Mouse (Mus musculus): ENCODE data around the gene D17Wsu92e.
A peak's percentile ranks its signal among the peaks of the same experiment; 100 is the strongest.

Gene D17Wsu92e

DNA sequence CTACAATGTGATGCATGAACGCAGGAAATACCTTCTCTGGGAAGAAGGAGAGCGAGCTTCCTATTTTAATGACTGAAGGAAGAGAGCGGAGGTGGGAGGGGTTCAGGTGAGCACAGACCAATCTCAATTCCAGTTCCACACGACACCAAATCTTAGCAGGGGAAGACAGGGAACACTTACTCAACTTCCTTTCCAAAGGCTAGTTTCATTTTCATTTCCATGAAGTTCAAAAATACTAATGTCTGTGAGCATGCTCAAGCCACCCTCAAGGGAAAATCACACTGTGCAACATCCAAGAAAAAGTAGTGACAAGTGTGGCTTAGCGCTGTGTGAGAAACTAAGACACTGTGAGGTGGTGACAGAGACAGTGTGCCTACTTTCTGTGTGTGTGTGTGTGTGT lies 30.4 kb downstream of the D17Wsu92e start:
- no peak for DNase-seq

DNA sequence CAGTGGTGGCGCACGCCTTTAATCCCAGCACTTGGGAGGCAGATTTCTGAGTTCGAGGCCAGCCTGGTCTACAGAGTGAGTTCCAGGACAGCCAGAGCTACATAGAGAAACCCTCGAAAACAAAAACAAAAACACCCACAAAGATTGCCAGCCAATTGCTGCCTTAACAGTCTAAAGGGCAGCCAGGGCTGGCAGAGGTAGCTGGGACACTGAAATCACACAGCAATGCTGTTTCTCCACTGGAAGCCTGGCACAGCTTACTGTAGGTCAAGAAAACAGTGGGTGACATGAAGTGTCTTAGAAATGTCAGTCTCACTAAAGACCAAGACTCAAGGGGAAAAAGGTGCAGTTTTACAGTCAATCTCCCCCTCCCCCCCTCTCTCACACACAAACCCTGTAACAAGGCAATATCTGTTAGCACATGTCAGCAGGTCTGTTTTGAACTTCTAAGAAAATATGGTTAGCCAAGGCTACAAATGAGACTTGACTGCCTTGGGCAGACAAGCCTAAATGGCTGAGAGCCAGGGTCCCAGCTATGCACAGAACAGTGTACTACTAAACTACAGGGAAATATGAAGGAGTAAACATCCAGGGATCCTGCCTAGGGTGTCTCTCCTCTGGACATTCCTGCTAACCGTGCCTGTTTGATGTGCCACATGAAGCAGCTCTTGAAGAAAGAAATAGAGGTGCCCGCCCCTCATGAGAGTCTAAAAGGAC lies 31.8 kb downstream of the D17Wsu92e start:
- peak; percentile 52 to 63 for DNase-seq

DNA sequence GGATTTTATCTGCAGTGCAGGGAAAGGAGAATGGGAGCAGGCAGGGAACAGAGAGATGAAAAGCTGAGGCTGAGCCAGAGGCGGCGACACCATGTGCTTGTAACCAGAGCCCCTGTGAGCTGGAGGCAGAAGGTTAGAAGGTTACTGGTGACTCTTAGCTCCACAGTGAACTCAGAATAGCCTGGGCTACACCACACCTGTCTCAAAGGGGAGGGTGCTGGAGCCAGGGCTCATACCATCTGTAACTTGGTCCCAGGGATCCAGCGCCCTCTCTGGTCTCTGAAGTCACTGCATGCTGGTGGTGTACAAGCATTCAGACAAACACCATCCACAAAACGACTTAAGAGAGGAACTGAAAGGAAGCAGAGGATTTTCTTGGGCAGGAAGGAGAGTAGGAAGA lies 36.9 kb downstream of the D17Wsu92e start:
- DNase-seq, result no peak

DNA sequence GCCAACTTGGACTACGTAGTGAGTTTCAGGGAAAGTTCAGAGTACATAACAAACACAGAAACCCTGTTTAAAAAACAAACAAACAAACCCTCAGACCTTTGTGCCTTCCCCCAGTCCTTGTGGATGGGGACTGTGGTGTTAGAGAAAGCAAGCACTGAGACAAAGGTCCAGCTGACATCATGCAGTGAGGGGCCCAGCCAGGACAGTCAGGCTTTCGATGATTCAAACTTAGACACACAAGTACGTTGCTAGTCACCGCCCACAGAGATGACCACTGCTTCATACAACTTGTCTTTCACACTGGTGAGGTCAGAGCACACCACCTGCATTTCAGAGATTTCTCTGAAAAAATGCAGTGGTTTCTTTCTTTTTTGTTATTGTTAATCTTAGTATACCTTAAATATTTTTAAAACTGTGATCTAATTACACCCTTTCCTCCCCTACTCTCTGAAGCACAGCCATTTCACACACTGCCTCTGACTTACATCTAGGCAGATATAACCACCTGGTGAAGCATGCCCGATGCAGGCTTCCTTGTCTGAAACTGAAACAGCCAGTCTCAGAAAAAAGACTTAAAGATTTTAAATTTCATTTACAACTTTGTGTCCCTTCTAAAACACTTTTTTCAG lies 39.3 kb downstream of the D17Wsu92e start:
- no peak for DNase-seq

DNA sequence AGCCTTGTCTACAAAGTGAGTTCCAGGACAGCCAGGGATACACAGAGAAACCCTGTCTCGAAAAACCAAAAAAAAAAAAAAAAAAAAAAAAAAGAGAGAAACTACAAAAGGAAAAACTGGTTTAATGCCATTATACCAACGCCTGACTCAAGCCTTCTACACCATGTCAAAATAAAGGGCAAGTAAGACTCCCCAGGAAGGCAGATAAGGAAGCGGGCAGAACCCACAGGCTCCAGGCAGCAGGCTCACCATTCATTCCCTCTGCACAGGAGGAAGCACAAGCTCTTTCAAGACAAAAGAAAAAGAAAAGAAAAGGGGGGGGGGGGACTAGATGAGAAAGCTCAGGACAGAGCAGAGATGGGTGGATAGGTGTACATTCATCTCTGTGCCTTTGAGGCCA lies 40.7 kb downstream of the D17Wsu92e start:
- DNase-seq, result no peak

DNA sequence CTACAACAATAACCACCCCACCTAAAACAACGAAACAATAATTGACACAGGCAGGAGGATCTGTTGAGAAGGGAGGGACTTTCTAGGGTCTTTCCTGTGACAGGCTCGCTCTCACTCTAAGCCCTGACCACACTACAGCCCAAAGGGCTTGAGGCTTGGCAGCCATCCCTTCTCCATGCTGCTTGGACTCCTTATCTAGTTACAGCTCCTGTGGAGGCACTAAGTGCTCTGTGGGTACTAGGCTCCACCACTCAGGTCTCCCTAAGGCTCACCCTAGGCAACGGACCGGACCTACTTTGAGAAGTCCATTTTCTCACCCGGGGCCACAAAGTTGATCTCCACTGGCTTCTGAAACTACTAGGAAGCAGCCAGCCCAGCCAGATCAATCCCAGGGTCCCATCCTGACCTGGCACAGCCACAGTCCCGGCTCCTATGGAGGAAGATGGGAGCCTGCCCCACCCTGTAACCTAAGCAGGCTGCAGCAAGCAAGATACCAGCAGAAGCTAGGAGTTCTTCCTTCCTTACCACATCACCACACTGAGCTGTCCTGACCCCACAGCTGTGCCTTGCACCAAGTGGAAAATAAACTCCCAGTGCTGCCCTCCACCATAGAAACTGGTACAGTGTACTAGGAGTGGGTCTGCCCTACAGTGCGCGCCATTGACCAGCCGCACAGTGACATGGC lies 41.6 kb downstream of the D17Wsu92e start:
- DNase-seq, result no peak

DNA sequence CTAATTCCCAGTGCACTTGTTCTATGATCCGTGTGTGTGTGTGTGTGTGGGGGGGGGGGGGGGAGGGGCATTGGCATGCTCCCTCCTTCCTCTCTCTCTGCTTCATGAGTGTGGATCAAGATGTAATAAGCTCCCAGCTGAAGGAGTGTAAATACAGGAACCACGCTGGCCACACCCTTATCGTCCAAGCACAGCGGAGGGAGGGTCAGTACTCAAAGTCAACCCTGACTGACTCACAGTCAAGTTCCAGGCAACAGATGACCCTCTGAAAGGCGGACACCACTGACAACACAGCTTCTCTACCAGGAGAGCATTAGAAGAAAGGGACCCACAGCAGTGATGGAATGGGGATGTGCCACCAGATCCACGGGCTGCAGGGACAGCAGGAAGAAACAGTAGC lies 42.6 kb downstream of the D17Wsu92e start:
- DNase-seq, result no peak

DNA sequence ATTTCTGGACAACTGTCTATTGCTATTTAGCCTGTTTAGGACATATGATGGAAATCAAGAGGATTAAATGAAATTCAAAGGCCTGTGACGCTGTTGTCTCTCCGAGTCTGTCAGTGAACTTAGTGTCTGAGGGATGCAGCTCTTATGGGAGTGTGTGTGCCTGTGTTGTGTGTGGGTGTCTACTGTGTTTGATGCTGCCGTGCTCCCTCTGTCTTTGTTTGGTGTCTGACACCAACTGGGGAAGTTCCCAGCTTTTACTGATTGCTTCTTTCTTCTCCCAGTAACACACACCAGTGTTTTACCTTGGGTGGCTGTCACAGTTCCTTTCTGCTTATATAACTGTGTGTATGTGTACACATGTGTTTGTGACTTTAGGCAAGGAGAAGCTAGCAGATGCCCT lies 46.2 kb downstream of the D17Wsu92e start:
- DNase-seq, result no peak

DNA sequence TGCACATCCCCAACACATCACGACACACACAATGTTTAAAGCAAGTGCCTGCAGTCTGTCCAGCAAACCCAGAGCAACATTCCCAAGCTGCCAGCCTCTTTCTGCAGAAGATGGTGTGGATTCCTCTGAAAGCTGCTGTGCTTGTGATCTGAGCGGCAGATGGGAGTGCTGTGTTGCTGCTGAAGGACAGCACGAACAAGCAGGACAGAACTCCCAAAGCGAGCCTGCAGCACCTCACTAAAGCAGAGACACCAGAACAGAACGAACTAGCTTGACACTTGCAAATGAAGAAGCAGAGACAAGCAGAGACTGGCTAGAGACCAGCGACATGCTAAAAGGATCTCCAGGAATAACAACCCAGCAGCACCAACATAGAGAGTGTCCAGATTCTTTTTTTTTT lies 48.8 kb downstream of the D17Wsu92e start:
- no peak for DNase-seq

DNA sequence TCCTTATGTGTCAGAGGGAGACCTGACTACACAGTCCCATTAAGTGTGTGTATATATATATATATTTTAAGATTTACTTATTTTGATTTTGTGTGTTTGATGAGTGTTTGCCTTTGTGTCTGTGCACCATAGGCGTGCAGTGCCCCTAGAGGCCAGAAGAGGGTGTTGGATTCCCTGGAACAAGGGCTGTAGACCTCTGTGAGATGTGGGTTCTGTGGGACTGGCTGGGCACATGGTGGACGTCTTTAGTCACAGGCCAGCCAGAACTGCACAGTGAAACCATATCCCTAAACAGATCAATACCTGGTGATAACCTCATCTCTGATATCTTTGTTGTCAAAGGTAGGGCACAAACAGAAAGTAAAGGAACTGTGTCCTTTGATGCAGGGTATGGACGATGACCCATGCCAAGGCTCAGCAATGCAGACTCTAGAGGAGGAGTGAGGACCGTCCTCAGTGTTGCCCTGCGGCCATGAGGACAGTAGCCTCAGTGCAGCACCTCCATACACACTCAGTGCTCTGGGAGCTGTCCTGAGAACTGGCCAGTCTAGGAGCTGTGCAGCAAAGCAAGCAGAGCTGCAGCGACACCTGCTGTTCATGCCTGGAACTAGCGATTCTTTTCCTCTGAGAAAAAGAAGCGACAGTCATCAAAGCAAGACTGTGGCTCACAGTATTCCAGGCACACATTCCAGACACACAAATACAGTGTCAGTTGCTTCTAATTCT lies 51.5 kb downstream of the D17Wsu92e start:
- DNase-seq, result peak in 1 of 2 experiments; percentile 65

DNA sequence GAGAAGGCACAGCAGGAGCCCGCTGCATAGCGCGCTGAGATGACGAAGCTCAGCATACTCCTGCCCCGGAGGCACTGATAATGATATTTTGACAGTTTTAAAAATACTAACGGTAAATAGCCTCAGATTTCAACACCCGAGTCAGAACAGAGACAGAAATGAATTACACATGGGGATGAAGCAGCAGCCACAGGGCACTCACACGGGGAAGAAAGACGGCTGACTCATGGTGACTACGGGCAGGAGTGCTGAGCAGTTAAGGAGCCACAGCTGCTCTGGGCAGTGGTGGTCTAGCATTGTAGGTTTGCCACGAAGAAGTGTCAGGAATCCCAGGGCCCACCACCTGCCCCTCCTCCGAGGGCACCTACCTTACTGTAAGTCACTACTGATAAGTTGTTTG lies 52.9 kb downstream of the D17Wsu92e start:
- DNase-seq, result no peak

DNA sequence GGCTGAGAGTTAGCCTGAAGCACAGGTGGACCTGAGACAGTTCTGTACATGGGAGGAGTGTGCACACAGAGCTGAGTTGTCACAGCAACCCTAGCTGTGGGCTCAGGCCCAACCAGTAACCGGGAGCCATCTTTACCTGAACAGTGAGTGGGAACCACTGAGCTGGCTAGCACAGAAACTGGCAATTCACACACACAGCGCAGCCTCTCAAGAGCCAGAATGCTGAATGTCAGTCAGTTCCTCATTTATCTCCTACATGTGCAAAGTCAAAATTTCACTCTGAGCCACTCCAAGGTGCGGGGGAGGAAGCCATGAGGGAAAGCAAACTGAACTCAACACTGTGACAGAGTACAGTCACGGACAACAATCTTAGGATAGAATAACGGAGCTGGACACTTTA lies 53.3 kb downstream of the D17Wsu92e start:
- DNase-seq, result no peak

DNA sequence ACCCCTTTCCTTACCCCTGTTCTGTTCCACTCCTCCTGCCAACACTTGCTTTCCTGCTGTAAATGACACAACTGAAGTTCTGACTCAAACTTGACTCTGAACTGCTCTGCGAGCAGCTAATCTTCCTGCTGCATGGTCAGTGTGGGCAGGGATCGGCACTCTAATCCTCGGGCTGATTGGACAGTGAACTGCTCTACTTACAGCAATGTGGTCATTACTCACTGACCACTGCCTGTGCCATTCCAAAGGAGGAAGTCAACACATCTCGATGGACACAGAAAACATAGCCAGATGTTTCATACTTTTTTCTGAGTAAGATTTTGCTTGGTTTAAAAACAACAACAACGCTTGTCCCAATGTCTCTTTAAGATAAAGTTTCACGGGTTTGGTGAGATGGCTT lies 55.4 kb downstream of the D17Wsu92e start:
- DNase-seq, result no peak

DNA sequence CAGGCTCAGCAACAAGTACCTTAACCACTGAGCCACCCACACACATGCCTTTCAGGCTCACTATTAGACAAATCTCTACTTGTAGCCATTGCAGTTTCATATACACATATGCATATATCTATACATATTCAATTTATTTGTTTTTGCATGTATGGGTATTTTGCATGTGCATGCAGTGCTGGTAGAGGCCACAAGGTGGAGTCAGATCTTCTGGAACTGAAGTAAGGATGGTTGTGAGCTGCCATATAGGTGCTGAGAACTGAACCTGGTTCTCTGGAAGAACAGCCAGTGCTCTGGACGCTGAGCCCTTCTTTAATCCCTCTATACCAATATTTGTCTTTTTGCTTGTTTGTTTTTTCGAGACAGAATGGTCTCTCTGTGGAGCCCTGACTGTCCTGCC lies 56.0 kb downstream of the D17Wsu92e start:
- no peak for DNase-seq

DNA sequence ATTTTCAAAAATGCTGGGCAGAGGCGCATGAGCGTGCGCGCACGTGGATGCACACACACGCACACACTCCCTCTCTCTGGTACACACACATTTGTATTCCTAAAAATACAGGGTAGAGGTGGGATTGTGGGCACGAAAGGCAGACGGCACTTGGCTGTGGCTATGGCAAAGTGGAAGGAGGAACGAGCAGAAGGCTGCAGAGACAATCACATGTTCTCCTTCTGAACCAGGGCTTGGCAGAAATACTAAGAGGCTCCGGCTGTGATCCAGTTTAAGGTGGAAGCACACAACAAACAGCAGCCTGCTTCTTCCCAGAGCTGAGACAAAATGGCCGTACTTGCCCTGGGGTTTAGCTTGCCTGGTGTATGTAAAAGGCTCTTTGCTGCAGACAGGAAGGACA lies 57.6 kb downstream of the D17Wsu92e start:
- DNase-seq, result no peak

DNA sequence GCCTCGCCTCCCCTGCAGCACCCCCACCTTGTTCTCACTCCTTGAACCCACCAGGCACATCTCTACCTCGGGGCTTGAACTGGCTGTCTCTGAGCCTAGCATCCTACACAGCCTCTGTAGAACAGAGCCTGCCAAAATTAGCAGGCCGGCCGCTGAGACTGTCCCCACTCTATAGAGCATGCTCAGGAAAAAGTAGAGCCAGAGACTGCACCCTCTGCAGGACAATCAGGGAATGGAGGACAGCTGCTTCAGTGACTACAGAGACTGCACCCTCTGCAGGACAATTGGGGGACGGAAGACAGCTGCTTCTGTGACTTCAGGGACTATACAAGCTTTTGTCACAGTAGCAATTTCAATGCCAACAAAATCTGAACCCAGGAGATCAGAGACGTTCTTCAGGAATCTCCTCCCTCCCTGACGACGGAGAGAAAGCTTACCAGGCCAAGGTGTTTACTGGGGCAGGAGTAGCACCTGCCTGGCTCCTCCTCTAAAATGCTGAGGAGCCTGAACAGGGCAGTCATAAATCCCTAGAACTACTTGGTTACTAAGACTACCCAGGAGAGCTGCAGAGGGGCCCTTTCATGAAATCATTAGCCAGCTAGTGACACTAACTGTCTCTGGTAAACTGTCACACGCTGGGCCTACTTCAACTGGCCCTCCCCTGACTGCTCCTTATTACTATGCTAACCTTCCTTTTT lies 58.7 kb downstream of the D17Wsu92e start:
- DNase-seq, result peak; percentile 35 to 66

DNA sequence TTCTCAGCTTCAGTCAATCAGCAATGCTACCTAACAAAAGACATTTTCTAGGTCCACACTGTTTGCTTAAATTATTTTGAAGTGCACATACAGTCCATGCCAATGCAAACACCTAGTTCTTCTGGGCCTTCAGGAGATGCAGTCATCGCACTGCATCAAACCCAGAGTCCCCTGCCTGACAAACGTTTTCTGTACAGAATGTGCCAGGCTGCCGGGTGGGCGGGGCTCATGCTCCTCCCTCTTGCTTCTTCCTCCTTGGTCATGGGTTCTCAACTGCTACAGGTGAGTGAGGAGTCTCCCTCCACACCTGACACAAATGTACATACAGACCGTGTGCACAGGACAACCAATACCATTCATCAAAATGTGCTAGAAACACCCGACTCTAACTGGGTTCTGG lies 60.3 kb downstream of the D17Wsu92e start:
- DNase-seq, result no peak

DNA sequence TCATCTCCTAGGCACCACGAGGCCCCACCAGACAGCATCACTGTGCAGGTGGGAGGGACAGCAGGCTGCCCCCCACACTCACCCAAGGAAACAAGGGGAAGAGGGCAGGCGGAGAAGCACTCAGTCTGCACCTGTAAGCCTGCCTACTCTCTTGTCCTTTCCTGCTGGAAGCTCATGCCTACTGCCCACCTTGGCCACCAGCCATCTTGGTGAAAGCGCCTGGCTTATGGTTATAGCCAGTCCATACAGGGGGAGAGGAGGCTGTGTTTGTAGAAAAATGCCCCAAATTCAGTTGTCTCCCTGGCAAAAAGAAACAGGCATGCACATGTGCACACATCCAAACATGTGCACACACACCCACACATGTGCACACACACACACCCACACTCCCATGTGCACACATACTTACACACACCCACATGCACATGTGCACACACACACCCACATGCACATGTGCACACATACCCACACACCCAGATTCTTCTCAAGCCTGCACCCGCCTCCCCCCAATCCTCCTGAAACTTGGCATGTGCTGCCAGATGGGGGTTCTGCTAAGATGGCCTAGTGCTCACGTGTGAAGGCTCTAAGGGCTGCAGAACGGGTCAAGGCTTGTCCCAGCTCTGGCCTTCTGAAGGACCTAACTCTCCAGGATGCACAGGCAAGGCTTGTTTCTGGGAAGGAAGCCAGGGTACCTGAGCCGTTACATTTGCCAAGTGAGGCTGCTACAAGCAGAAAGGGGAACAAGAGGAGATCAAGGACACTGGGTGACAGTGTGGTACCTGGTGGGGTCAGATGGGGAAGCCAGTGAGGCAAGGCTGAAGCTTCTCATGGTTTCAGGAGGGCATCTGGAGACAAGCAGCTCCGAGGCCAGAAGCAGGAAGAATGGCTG lies 68.9 kb downstream of the D17Wsu92e start:
- DNase-seq, result no peak

DNA sequence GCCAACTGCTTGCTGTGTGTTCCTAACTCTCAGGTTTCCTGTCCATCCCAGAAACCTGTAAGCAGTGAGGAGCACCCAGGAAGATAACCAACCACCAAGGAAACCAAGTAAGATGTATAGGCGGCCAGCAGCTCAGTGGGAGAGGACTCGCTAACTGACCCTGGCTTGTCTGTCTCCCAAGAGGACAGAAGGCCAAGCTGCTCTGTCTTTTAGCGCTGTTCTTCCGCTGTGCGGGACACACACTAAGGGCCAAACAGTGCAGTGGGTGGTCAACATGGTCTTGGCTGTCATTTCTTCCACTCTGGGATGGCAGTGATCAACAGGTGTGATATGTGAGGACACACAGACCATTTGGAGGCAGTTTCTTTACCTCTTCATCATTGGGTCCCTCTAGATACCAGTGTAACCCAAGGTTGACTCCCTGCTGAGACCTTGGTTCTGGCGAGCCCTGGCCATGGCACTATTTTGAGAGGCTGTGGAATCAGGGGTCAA lies 70.0 kb downstream of the D17Wsu92e start:
- no peak for DNase-seq

DNA sequence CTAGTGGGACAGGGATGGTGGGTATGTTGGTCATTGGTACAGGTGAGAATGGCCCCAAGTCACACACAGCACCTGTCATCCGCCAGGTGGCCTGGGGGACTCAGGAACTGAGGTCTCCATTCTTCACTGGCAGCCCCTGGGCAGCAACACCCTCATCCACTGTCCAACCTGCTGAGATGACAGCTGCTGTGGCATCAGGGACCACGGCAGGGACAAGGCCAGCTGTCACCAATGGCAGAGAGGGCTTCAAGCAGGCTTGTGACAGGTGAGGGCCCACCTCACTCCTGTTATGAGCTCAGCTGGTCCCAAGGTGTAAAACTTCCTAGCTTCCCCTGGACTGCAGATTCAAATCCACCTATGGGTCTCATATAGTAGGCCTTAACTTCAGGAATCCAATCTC lies 72.3 kb downstream of the D17Wsu92e start:
- no peak for DNase-seq

DNA sequence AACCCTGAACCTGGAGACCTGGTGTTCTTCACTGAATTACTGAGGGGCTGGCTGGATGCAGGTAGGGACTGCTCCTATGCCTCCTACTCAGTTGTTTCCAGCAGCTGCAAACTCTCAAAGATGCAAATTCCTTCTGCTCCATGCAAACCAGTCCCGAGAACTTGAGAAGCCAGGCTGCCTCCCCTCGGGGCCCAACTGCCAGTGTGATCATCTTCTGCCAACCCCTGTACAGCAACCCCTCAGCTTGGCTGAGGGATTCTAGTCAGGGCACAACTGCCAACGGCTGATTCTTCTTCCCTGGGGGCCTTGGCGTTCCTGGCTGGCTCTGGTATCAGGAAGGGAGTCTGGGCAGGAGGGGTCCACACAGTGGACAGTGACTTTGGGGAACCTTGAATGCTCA lies 74.0 kb downstream of the D17Wsu92e start:
- no peak for DNase-seq

DNA sequence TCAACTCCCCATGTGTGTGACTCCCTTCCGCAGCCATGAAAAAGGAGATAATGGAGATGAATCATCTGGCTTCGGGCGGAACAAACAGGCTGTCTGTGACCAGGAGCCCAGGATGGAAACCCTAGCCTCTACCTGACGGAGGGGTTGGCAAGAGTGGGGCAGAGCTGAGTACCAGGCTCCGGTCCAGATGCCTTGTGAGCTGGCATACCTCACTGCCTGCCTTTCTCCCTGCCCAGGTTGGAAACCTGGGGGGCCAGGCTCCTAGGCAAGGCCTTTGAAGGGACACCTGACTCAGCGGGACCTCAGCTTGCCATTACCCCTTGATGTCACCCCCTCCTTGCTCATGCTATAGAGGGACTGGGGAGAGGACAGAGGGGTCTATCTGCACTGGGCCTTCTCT lies 79.5 kb downstream of the D17Wsu92e start:
- DNase-seq, result no peak

Measured in kidney, adult 8-10 months (tissue).